In the genomic region with DNA sequence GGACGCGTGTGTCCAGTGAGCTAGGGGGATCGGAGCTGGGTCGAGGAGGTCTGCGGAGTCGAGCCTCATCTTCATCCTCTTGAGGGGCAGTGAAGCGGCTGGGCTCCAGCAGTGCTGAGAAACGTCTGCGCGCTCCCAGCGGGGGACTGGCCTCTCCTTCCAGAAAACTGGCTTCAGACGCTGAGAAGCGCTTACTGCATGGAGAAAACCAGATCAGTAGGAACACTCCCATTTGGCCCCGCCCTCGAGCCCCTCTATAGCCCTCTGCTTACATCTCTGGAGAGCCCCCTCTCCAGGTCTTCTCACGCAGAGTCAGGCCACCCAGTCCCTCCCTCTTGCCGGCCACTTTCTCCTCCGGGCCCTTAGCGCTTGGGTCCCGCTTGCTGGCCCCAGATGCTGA, we compare ENCODE assay signal across 29 mouse cellular contexts. TPM values are rescaled to one million over a fixed set of nuclear protein-coding genes. Genes with fewer than 3 reads are reported as not detected.
DNase-seq lines count a peak whose midpoint lies in the region; ATAC-seq and TF ChIP-seq lines count a peak whose summit lies in the region.
"Had no signal": no experiment of that assay in that cellular context is flagged by ENCODE, and none has a peak within 500 bp of the region (broad histone marks: within the 10 kb centered on the region; RNA-seq: fewer than 3 reads in every experiment).

No protein-coding gene starts in this region.

- H3K4me2 ChIP-seq in forebrain, embryonic 14.5 days (ENCODE audit: low read length), result no peak overlapping the region
- no peak overlapping the region for H3K4me2 ChIP-seq in midbrain, postnatal 0 days (ENCODE audit: low read depth, low read length, poor library complexity, severe bottlenecking)
- H3K4me2 ChIP-seq: forebrain, embryonic 15.5 days; heart, embryonic 13.5 days; hindbrain, embryonic 12.5 days; hindbrain, embryonic 15.5 days had no signal

- intact Hi-C loops in left cerebral cortex, postnatal 10 days (cut with DNase I), result no loop called here

- no peak overlapping the region for H3K9ac ChIP-seq in forebrain, embryonic 14.5 days (ENCODE audit: low read length)
- H3K9ac ChIP-seq in midbrain, postnatal 0 days (replicated peaks; ENCODE audit: low read length, poor library complexity, severe bottlenecking), result no peak overlapping the region
- peak overlapping the region; percentile 19; the same call in 1 of the 2 replicates for H3K9ac ChIP-seq in ES-E14 (ENCODE audit: insufficient read depth, low read depth, low read length, poor library complexity, severe bottlenecking)
- H3K9ac ChIP-seq: forebrain, embryonic 15.5 days; heart, embryonic 13.5 days; hindbrain, embryonic 12.5 days; hindbrain, embryonic 15.5 days had no signal

- in situ Hi-C loops in ES-E14 (cut with MboI; ENCODE audit: low sequenced_read_pairs in 2 of 2, unreplicated experiment in 2 of 2), result no loop called here

- H3K9me3 ChIP-seq in forebrain, embryonic 10.5 days, result peaks cover 4% of the 10 kb centered on the region; the same call in 1 of the 2 replicates
- H3K9me3 ChIP-seq in forebrain, embryonic 14.5 days (replicated peaks; ENCODE audit: control insufficient read depth, low read length), result 0 out of 2 replicates have a peak, but pooled peaks cover 4% of the 10 kb centered on the region
- peaks cover 5% of the 10 kb centered on the region; the same call in 1 of the 2 replicates for H3K9me3 ChIP-seq in midbrain, embryonic 10.5 days (replicated peaks)
- no peaks in the 10 kb centered on the region for H3K9me3 ChIP-seq in midbrain, postnatal 0 days (ENCODE audit: low read length)
- H3K9me3 ChIP-seq in ES-E14 (ENCODE audit: control insufficient read depth, insufficient read depth, low read depth, low read length), result no peaks in the 10 kb centered on the region
- H3K9me3 ChIP-seq: forebrain, embryonic 15.5 days; hindbrain, embryonic 12.5 days; hindbrain, embryonic 15.5 days had no signal

- TF ChIP-seq CTCF in midbrain, postnatal 0 days (IDR thresholded peaks at IDR 0.05), result no peak

- peaks cover 64% of the 10 kb centered on the region for H3K27me3 ChIP-seq in forebrain, embryonic 10.5 days (ENCODE audit: poor library complexity, severe bottlenecking)
- peaks cover 13% of the 10 kb centered on the region for H3K27me3 ChIP-seq in forebrain, embryonic 14.5 days (replicated peaks; ENCODE audit: control insufficient read depth, insufficient read depth, low read length)
- peaks cover 87% of the 10 kb centered on the region for H3K27me3 ChIP-seq in midbrain, embryonic 10.5 days (ENCODE audit: low read depth, poor library complexity, severe bottlenecking)
- H3K27me3 ChIP-seq in midbrain, postnatal 0 days (ENCODE audit: insufficient read depth, low read length), result no peaks in the 10 kb centered on the region
- H3K27me3 ChIP-seq: CH12.LX had no signal

- no peak overlapping the region for H3K27ac ChIP-seq in forebrain, embryonic 10.5 days
- H3K27ac ChIP-seq in forebrain, embryonic 14.5 days (ENCODE audit: low read depth, low read length), result no peak overlapping the region
- H3K27ac ChIP-seq in midbrain, embryonic 10.5 days (replicated peaks), result no peak overlapping the region
- H3K27ac ChIP-seq in midbrain, postnatal 0 days (ENCODE audit: low read depth, low read length), result no peak overlapping the region
- H3K27ac ChIP-seq in ES-E14 (ENCODE audit: insufficient read depth, low read depth, low read length, poor library complexity, severe bottlenecking), result peak overlapping the region; percentile 10; the same call in 1 of the 2 replicates
- H3K27ac ChIP-seq: forebrain, embryonic 15.5 days; gastrocnemius, adult 2 months; heart, embryonic 13.5 days; hindbrain, embryonic 12.5 days; hindbrain, embryonic 15.5 days had no signal

- peak overlapping the region; percentile 11; the same call in 1 of the 2 replicates for H3K4me3 ChIP-seq in forebrain, embryonic 10.5 days
- H3K4me3 ChIP-seq in forebrain, embryonic 14.5 days (ENCODE audit: low read depth, low read length), result no peak overlapping the region
- H3K4me3 ChIP-seq in midbrain, embryonic 10.5 days, result peak overlapping the region; percentile 23; the same call in 1 of the 2 replicates
- no peak overlapping the region for H3K4me3 ChIP-seq in midbrain, postnatal 0 days (ENCODE audit: low read depth, low read length)
- H3K4me3 ChIP-seq in ES-E14 (ENCODE audit: insufficient read depth in 1 of 2, low read depth in 1 of 2, low read length in 2 of 2, poor library complexity in 1 of 2, severe bottlenecking in 1 of 2), result peak overlapping the region; percentile 13 to 15; a peak in 3 of 4 replicates
- H3K4me3 ChIP-seq: forebrain, embryonic 15.5 days; gastrocnemius, adult 2 months; heart, embryonic 13.5 days; hindbrain, embryonic 12.5 days; hindbrain, embryonic 15.5 days had no signal

- DNase-seq in forebrain, embryonic 10.5 days (ENCODE audit: extremely low spot score, low spot score), result no peak
- no peak for DNase-seq in forebrain, embryonic 14.5 days (ENCODE audit: low spot score)
- no peak for DNase-seq in midbrain, embryonic 10.5 days (ENCODE audit: low spot score)
- no peak for DNase-seq in midbrain, postnatal 0 days (ENCODE audit: low spot score)
- DNase-seq in ES-E14 (ENCODE audit: low read depth, low spot score) (no peak), ZHBTc4 (ENCODE audit: low read depth, low spot score) (peak; percentile 67)
- DNase-seq in frontal cortex, adult 2 months (ENCODE audit: extremely low spot score in 1 of 2, low spot score in 1 of 2), result no peak
- no peak for DNase-seq in left cerebral cortex, postnatal 10 days (ENCODE audit: extremely low spot score in 1 of 2, low spot score in 2 of 2)
- DNase-seq: adrenal gland, adult 2 months; adrenal gland, postnatal 14 days; B cell, adult 2 months; cerebellum, adult 11 months; cerebellum, adult 2 months; cerebellum, adult 9-11 months; gastrocnemius, adult 2 months; gastrocnemius, postnatal 14 days; heart, adult 18-20 months; heart, postnatal 14 days; kidney, adult 2 months had no signal

- H3K36me3 ChIP-seq in forebrain, embryonic 10.5 days (replicated peaks), result peaks cover 8% of the 10 kb centered on the region; the same call in 1 of the 2 replicates
- H3K36me3 ChIP-seq in forebrain, embryonic 14.5 days (ENCODE audit: control insufficient read depth, insufficient read depth, low read length), result peaks cover 90% of the 10 kb centered on the region
- peaks cover 37% of the 10 kb centered on the region for H3K36me3 ChIP-seq in midbrain, embryonic 10.5 days
- H3K36me3 ChIP-seq in midbrain, postnatal 0 days (ENCODE audit: insufficient read depth, low read length), result peaks cover 68% of the 10 kb centered on the region
- peaks cover 27% of the 10 kb centered on the region for H3K36me3 ChIP-seq in ES-E14 (ENCODE audit: control insufficient read depth, insufficient read depth, low read length, poor library complexity, severe bottlenecking)
- H3K36me3 ChIP-seq: heart, embryonic 13.5 days had no signal

- 38% methylated on average over 20 of the region's 20 CpGs for WGBS in forebrain, embryonic 10.5 days
- 37% methylated on average over 20 of the region's 20 CpGs for WGBS in forebrain, embryonic 14.5 days
- WGBS in midbrain, embryonic 10.5 days, result 25% methylated on average over 20 of the region's 20 CpGs
- 25% methylated on average over 20 of the region's 20 CpGs for WGBS in midbrain, postnatal 0 days

- ATAC-seq in forebrain, embryonic 14.5 days, result no peak
- ATAC-seq in midbrain, postnatal 0 days (ENCODE audit: low FRiP score), result no peak
- ATAC-seq: forebrain, embryonic 15.5 days; intestine, postnatal 0 days had no signal

- H3K4me1 ChIP-seq in forebrain, embryonic 10.5 days, result peaks cover 18% of the 10 kb centered on the region
- H3K4me1 ChIP-seq in forebrain, embryonic 14.5 days (ENCODE audit: control insufficient read depth, insufficient read depth, low read length), result peaks cover 7% of the 10 kb centered on the region
- H3K4me1 ChIP-seq in midbrain, embryonic 10.5 days, result peaks cover 16% of the 10 kb centered on the region
- H3K4me1 ChIP-seq in midbrain, postnatal 0 days (ENCODE audit: insufficient read depth, low read length), result no peaks in the 10 kb centered on the region
- peaks cover 3 to 18% of the 10 kb centered on the region in 2 experiments; a peak in 3 of 4 replicates for H3K4me1 ChIP-seq in ES-E14 (ENCODE audit: control insufficient read depth in 2 of 2, insufficient read depth in 2 of 2, low read length in 2 of 2, poor library complexity in 1 of 2)

RNA-seq across cellular contexts. Expression of gene Dnase2a, which starts 9.4 kb away (rescaled TPM):
- polyA plus RNA-seq in forebrain, embryonic 10.5 days (2016; fragmentation: Nextera tagmentation; extraction: Ambion mirVana), result 7.9 and 9.2 TPM in 2 replicates
- polyA plus RNA-seq in forebrain, embryonic 14.5 days (2014; fragmentation: Nextera tagmentation; extraction: Ambion mirVana), result 4.8 and 5.5 TPM in 2 replicates
- 6.6 and 7.5 TPM in 2 replicates for polyA plus RNA-seq in midbrain, embryonic 10.5 days (2016; fragmentation: Nextera tagmentation; extraction: Ambion mirVana)
- total RNA-seq in midbrain, postnatal 0 days (2014; rRNA removed), result 4.3 and 5.7 TPM in 2 replicates
- 6.7 and 8.2 TPM in 2 replicates for polyA plus RNA-seq in midbrain, postnatal 0 days (2015; fragmentation: Nextera tagmentation; extraction: Ambion mirVana)
- total RNA-seq in ES-E14 (2012; rRNA removed), result 23.7 and 29.5 TPM in 2 replicates
- 5.7 and 6.5 TPM in 2 replicates for polyA plus RNA-seq in frontal cortex, adult 2 months (2012; rRNA removed)
- total RNA-seq in left cerebral cortex, postnatal 10 days (2021), result 1 to 10 TPM; 2.5 to 2.9 TPM

RNA-seq across cellular contexts. Expression of gene Klf1, which starts 16.1 kb away (rescaled TPM):
- 18.3 and 24.3 TPM in 2 replicates for polyA plus RNA-seq in forebrain, embryonic 10.5 days (2016; fragmentation: Nextera tagmentation; extraction: Ambion mirVana)
- 0.74 and 0.99 TPM in 2 replicates for polyA plus RNA-seq in forebrain, embryonic 14.5 days (2014; fragmentation: Nextera tagmentation; extraction: Ambion mirVana)
- 14.8 and 19.7 TPM in 2 replicates for polyA plus RNA-seq in midbrain, embryonic 10.5 days (2016; fragmentation: Nextera tagmentation; extraction: Ambion mirVana)
- 0.52 TPM in 1 of 2 replicates, not detected in the other for total RNA-seq in midbrain, postnatal 0 days (2014; rRNA removed)
- polyA plus RNA-seq in midbrain, postnatal 0 days (2015; fragmentation: Nextera tagmentation; extraction: Ambion mirVana), result 0.36 and 0.52 TPM in 2 replicates
- total RNA-seq in ES-E14 (2012; rRNA removed), result 0.31 and 0.53 TPM in 2 replicates
- polyA plus RNA-seq in frontal cortex, adult 2 months (2012; rRNA removed), result 0.17 and 0.38 TPM in 2 replicates
- not detected for total RNA-seq in left cerebral cortex, postnatal 10 days (2021)
- total RNA-seq: gastrocnemius, adult 2 months; heart, adult 18-20 months; heart, postnatal 14 days had no signal

RNA-seq across cellular contexts. Expression of gene Mast1, which starts 19.4 kb away (rescaled TPM):
- polyA plus RNA-seq in forebrain, embryonic 10.5 days (2016; fragmentation: Nextera tagmentation; extraction: Ambion mirVana), result 2.6 and 3.8 TPM in 2 replicates
- 24.5 and 40.2 TPM in 2 replicates for polyA plus RNA-seq in forebrain, embryonic 14.5 days (2014; fragmentation: Nextera tagmentation; extraction: Ambion mirVana)
- 3.2 and 8.4 TPM in 2 replicates for polyA plus RNA-seq in midbrain, embryonic 10.5 days (2016; fragmentation: Nextera tagmentation; extraction: Ambion mirVana)
- total RNA-seq in midbrain, postnatal 0 days (2014; rRNA removed), result 85.9 and 92.0 TPM in 2 replicates
- polyA plus RNA-seq in midbrain, postnatal 0 days (2015; fragmentation: Nextera tagmentation; extraction: Ambion mirVana), result 79.8 and 89.0 TPM in 2 replicates
- 1.4 and 2.5 TPM in 2 replicates for total RNA-seq in ES-E14 (2012; rRNA removed)
- polyA plus RNA-seq in frontal cortex, adult 2 months (2012; rRNA removed), result 69.0 and 76.3 TPM in 2 replicates
- 100 to 1,000 TPM; 183 to 187 TPM for total RNA-seq in left cerebral cortex, postnatal 10 days (2021)
- total RNA-seq: common myeloid progenitor, adult 5-6 weeks; heart, postnatal 14 days had no signal

RNA-seq across cellular contexts. Expression of gene Gcdh, which starts 24.1 kb away (rescaled TPM):
- 44.6 and 49.6 TPM in 2 replicates for polyA plus RNA-seq in forebrain, embryonic 10.5 days (2016; fragmentation: Nextera tagmentation; extraction: Ambion mirVana)
- polyA plus RNA-seq in forebrain, embryonic 14.5 days (2014; fragmentation: Nextera tagmentation; extraction: Ambion mirVana), result 27.1 and 30.0 TPM in 2 replicates
- 37.3 and 39.6 TPM in 2 replicates for polyA plus RNA-seq in midbrain, embryonic 10.5 days (2016; fragmentation: Nextera tagmentation; extraction: Ambion mirVana)
- 22.1 and 30.5 TPM in 2 replicates for total RNA-seq in midbrain, postnatal 0 days (2014; rRNA removed)
- 33.2 and 35.3 TPM in 2 replicates for polyA plus RNA-seq in midbrain, postnatal 0 days (2015; fragmentation: Nextera tagmentation; extraction: Ambion mirVana)
- total RNA-seq in ES-E14 (2012; rRNA removed), result 36.3 and 57.2 TPM in 2 replicates
- 55.1 and 71.5 TPM in 2 replicates for polyA plus RNA-seq in frontal cortex, adult 2 months (2012; rRNA removed)
- 10 to 100 TPM; 29.4 to 36.6 TPM for total RNA-seq in left cerebral cortex, postnatal 10 days (2021)

RNA-seq across cellular contexts. Expression of gene Rtbdn, which starts 29.0 kb away (rescaled TPM):
- polyA plus RNA-seq in forebrain, embryonic 10.5 days (2016; fragmentation: Nextera tagmentation; extraction: Ambion mirVana), result 1.3 and 1.8 TPM in 2 replicates
- polyA plus RNA-seq in forebrain, embryonic 14.5 days (2014; fragmentation: Nextera tagmentation; extraction: Ambion mirVana), result 0.47 and 0.73 TPM in 2 replicates
- polyA plus RNA-seq in midbrain, embryonic 10.5 days (2016; fragmentation: Nextera tagmentation; extraction: Ambion mirVana), result 0.62 and 1.2 TPM in 2 replicates
- 4.5 and 6.2 TPM in 2 replicates for total RNA-seq in midbrain, postnatal 0 days (2014; rRNA removed)
- 4.8 and 5.3 TPM in 2 replicates for polyA plus RNA-seq in midbrain, postnatal 0 days (2015; fragmentation: Nextera tagmentation; extraction: Ambion mirVana)
- 0.13 TPM in 1 of 2 replicates, not detected in the other for total RNA-seq in ES-E14 (2012; rRNA removed)
- 7.6 and 7.9 TPM in 2 replicates for polyA plus RNA-seq in frontal cortex, adult 2 months (2012; rRNA removed)
- total RNA-seq in left cerebral cortex, postnatal 10 days (2021), result 1 to 10 TPM; 4.2 to 4.6 TPM
- total RNA-seq: adrenal gland, adult 2 months; adrenal gland, postnatal 14 days; common myeloid progenitor, adult 5-6 weeks; gastrocnemius, adult 2 months; gastrocnemius, postnatal 14 days; heart, adult 18-20 months; heart, postnatal 14 days; hematopoietic stem cell, adult 5-6 weeks had no signal
- polyA plus RNA-seq: embryonic facial prominence, embryonic 14.5 days; gonadal fat pad, adult 2 months; kidney, adult 2 months had no signal

Comparison
In these comparisons a context has a peak if more than half of its experiments do, and no peak if none do; other contexts are left out.
1. H3K4me3 ChIP-seq: peak in forebrain, embryonic 10.5 days (single experiment), midbrain, embryonic 10.5 days (single experiment) and ES-E14 (2 of 2); none in forebrain, embryonic 14.5 days (single experiment) and midbrain, postnatal 0 days (single experiment).